Mouse (Mus musculus) CD4-positive, CD25-positive, alpha-beta regulatory T cell (primary cell): ENCODE measurements around the gene Usp22. TPM values are rescaled to one million over a fixed set of nuclear protein-coding genes. Genes with fewer than 3 reads are reported as not detected.

Experiments used
- polyA plus RNA-seq: library from polyadenylated mRNA; unstranded; fragments of 100-300 nt; shearing (Covaris generic); gene quantifications from one replicate; pipeline ENCODE4 v1.2.1, GENCODE M21; 2017

Gene Usp22
- polyA plus RNA-seq = 52.4 TPM

DNA sequence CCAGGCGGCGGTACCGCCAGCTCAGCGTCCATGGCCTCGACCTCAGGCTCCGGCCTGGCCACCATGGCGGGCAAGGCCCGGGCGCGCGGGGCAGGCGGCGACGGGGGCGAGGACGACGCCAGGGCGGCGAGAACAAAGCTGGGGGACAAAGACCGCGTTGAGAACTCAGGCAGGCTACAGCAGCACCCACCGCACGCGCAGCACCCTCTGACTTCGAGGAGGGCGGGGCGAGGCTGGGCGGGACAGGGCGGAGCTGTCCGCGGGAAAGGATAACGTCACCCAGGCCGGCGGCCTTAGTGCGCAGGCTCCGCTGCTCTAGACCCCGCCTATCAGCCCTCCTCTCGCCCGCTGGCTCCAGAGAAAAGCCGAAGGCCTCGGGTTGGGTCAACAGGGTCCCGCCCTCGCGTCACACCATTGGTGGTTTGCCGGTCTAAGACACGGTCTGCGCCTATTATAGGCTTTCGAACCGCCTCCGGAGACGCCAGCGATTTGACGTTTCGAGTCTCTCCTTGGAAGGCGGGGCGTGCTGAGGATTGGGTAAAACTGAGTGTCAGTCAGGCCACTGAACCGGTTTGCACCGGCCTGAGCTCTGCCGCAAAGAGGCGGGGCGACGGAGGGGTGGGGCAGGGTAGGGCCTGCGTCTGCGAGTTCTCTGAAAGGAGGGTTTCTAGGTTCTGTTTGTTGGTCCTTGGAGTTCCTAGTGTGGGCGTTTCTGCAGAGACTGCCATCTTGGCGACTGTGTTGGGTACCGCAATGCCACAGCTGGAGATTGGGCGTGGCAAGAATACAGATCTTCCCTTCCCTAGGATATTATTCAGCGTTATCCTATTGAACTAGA lies at the start of gene Usp22:
Usp22 (minus strand) TSS at position 235 of the 838 bp plus-strand sequence.

GRCm38 (mm10) chr11:61207487-61208246 lies 32.8 kb upstream of the Usp22 start, which contains the start of gene Aldh3a1:
Aldh3a1 (plus strand) TSS chr11:61207537.

GRCm38 (mm10) chr11:61126606-61127355 lies 48.1 kb downstream of the Usp22 start, which contains the start of gene Tnfrsf13b:
Tnfrsf13b (plus strand) TSS chr11:61126755.

Other genes starting within 250 kb of the Usp22 start
- gene Map2k3, start 243.0 kb downstream of the Usp22 start, polyA plus RNA-seq = 65.8 TPM
- gene Kcnj12, start 152.5 kb downstream of the Usp22 start, polyA plus RNA-seq = not detected
- 78.8 TPM for gene Tnfrsf13b, start 48.3 kb downstream of the Usp22 start, polyA plus RNA-seq
- gene Aldh3a1, start 32.5 kb upstream of the Usp22 start, polyA plus RNA-seq = not detected
- gene Aldh3a2, start 92.4 kb upstream of the Usp22 start, polyA plus RNA-seq = 47.3 TPM
- gene Slc47a2, start 167.8 kb upstream of the Usp22 start, polyA plus RNA-seq = not detected
- gene Slc47a1, start 203.3 kb upstream of the Usp22 start, polyA plus RNA-seq = not detected